Mouse (Mus musculus) embryonic fibroblast, embryonic 13.5 days (primary cell): ENCODE results near the gene Irf4.

Source experiments
- CTCF ChIP-seq: IDR thresholded peaks from 2 replicates; pipeline ENCODE4 v1.5.1; 2011; ENCODE audit warnings: mild to moderate bottlenecking, control low read depth, low read length, moderate library complexity, borderline replicate concordance; ENCODE audit not compliant: insufficient read depth
- POLR2A ChIP-seq: IDR thresholded peaks from 2 replicates; pipeline ENCODE4 v1.6.1; 2011; ENCODE audit warnings: low read depth, mild to moderate bottlenecking, control low read depth, low read length, moderate library complexity

DNA sequence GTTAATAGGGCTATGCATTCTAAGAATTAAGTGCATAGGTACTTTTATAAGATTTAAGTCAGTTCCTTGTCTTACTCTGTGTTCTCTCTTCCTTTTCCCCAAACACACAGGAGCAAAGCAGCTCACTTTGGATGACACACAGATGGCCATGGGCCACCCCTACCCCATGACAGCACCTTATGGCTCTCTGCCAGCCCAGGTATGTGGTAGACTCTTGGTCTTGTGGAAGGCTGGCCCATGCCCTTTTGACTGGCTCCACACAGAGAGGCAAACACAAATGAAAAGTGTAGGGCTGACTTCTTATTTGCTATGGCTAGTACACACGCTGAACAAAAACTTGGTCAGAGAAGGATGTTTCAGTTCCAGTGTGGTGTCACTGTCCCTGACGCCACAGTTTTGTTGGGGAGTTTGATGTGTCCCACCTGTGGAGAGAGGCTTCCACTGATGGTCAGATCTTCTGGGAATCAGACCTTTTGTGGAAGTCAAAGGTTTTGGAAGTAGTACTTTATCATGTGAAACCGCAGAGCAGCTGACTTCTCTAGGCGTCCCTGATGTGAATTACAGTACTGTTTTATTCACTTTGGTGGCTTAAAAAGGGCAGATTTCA, 3.7 kb downstream of the Irf4 start:
- TF ChIP-seq POLR2A, result no peak
- no peak for TF ChIP-seq CTCF
